Mouse (Mus musculus) heart, embryonic 12.5 days (tissue): ENCODE measurements around the gene Cdkal1. TPM values are rescaled to one million over a fixed set of nuclear protein-coding genes. Genes with fewer than 3 reads are reported as not detected.
A peak's percentile ranks its signal among the peaks of the same experiment; 100 is the strongest.

Experiments used
- ATAC-seq: fragments of 200-750 bp; cut with Nextera tagmentation; 2 replicates; pipeline ENCODE4 v1.8.0; 2017; ENCODE audit warnings: moderate TSS enrichment, moderate library complexity; ENCODE audit not compliant: insufficient number of reproducible peaks, low FRiP score
- H3K27ac ChIP-seq: fragments of 300-500 bp; sonication (generic); 2 replicates; pipeline ENCODE4 v1.5.1; 2016; ENCODE audit warnings: mild to moderate bottlenecking, moderate library complexity; ENCODE audit not compliant: poor library complexity, severe bottlenecking
- H3K27me3 ChIP-seq: fragments of 300-500 bp; sonication (generic); replicated peaks from 2 replicates; pipeline ENCODE4 v1.6.1; 2016; ENCODE audit warnings: mild to moderate bottlenecking, moderate library complexity
- H3K36me3 ChIP-seq: fragments of 300-500 bp; sonication (generic); 2 replicates; pipeline ENCODE4 v1.6.1; 2016; ENCODE audit warnings: mild to moderate bottlenecking, moderate library complexity
- H3K4me1 ChIP-seq: fragments of 300-500 bp; sonication (generic); replicated peaks from 2 replicates; pipeline ENCODE4 v1.6.1; 2016; ENCODE audit warnings: mild to moderate bottlenecking
- H3K4me2 ChIP-seq: fragments of 300-500 bp; sonication (generic); 2 replicates; pipeline ENCODE4 v1.6.1; 2016; ENCODE audit warnings: mild to moderate bottlenecking, moderate library complexity
- H3K4me3 ChIP-seq: fragments of 300-500 bp; sonication (generic); 2 replicates; pipeline ENCODE4 v1.5.1; 2016; ENCODE audit warnings: mild to moderate bottlenecking
- H3K9ac ChIP-seq: fragments of 300-500 bp; sonication (generic); 2 replicates; pipeline ENCODE4 v1.6.1; 2016; ENCODE audit warnings: mild to moderate bottlenecking, moderate library complexity
- H3K9me3 ChIP-seq: fragments of 300-500 bp; sonication (generic); replicated peaks from 2 replicates; pipeline ENCODE4 v1.6.1; 2016; ENCODE audit warnings: mild to moderate bottlenecking, moderate library complexity
- WGBS: fragments of 180-500 bp; shearing (Covaris S2); methylation state at CpG from one replicate; pipeline ENCODE4 v1.1.7; 2016; 5-methylcytosine and 5-hydroxymethylcytosine counted together
- polyA plus RNA-seq: library from polyadenylated mRNA; unstranded; fragments of >200 nt; fragmentation: Nextera tagmentation; extraction: Ambion mirVana; gene quantifications from 2 replicates; pipeline ENCODE4 v1.2.1, GENCODE M21; 2016

Gene Cdkal1
- polyA plus RNA-seq = 25.9 and 31.9 TPM in 2 replicates

GRCm38 (mm10) chr13:29855281-29856031 is at the start of gene Cdkal1:
Gene Cdkal1 (minus strand): TSS chr13:29855674.
- WGBS = under 1% methylated on average over 33 of the region's 33 CpGs
- Histone ChIP-seq H3K4me1 (peaks cover 13% of the 10 kb centered on the region), H3K27me3 (no peaks in the 10 kb centered on the region), H3K36me3 (peaks cover 16% of the 10 kb centered on the region), H3K9me3 (no peaks in the 10 kb centered on the region), H3K4me2 (peak within 1 kb of the TSS; percentile 79), H3K9ac (peak within 1 kb of the TSS; percentile 73), H3K4me3 (peak within 1 kb of the TSS; percentile 67), H3K27ac (peak within 1 kb of the TSS; percentile 86)
- peak; percentile 85 for ATAC-seq

- Histone ChIP-seq H3K27me3 (no peaks in the 10 kb centered on the region), H3K4me2 (no peak overlapping the region), H3K9me3 (peaks cover 12% of the 10 kb centered on the region), H3K4me3 (no peak overlapping the region), H3K36me3 (peaks cover 33% of the 10 kb centered on the region), H3K27ac (no peak overlapping the region), H3K9ac (no peak overlapping the region), H3K4me1 (no peaks in the 10 kb centered on the region)
- 97% methylated on average over 1 of the region's 1 CpGs for WGBS
- no peak for ATAC-seq
Measured at GRCm38 (mm10) chr13:29903341-29903740, 47.9 kb upstream of the Cdkal1 start.

GRCm38 (mm10) chr13:29902676-29903075 is 47.2 kb upstream of the Cdkal1 start:
- ATAC-seq = no peak
- Histone ChIP-seq H3K4me2 (no peak overlapping the region), H3K27ac (no peak overlapping the region), H3K36me3 (peaks cover 27% of the 10 kb centered on the region), H3K9me3 (peaks cover 17% of the 10 kb centered on the region), H3K4me3 (no peak overlapping the region), H3K27me3 (no peaks in the 10 kb centered on the region), H3K9ac (no peak overlapping the region), H3K4me1 (no peaks in the 10 kb centered on the region)
- WGBS = 88% methylated on average over 1 of the region's 1 CpGs

- WGBS = 78% methylated on average over 4 of the region's 4 CpGs
- Histone ChIP-seq H3K27me3 (no peaks in the 10 kb centered on the region), H3K27ac (no peak overlapping the region), H3K9me3 (peaks cover 21% of the 10 kb centered on the region), H3K4me3 (no peak overlapping the region), H3K4me1 (no peaks in the 10 kb centered on the region), H3K4me2 (no peak overlapping the region), H3K36me3 (peaks cover 16% of the 10 kb centered on the region), H3K9ac (no peak overlapping the region)
- ATAC-seq = no peak
Measured at GRCm38 (mm10) chr13:29901641-29902040, 46.2 kb upstream of the Cdkal1 start.

- H3K27me3 ChIP-seq = no peaks in the 10 kb centered on the region
- 79% methylated on average over 3 of the region's 3 CpGs for WGBS
- H3K4me2 ChIP-seq = no peak overlapping the region
- no peaks in the 10 kb centered on the region for H3K36me3 ChIP-seq
- ATAC-seq = no peak
- no peaks in the 10 kb centered on the region for H3K9me3 ChIP-seq
- no peak overlapping the region for H3K27ac ChIP-seq
- H3K9ac ChIP-seq = no peak overlapping the region
- H3K4me1 ChIP-seq = peaks cover 13% of the 10 kb centered on the region
- H3K4me3 ChIP-seq = no peak overlapping the region
Measured at GRCm38 (mm10) chr13:29866780-29867179, 11.3 kb upstream of the Cdkal1 start.

GRCm38 (mm10) chr13:29864331-29864730 is 8.9 kb upstream of the Cdkal1 start:
- Histone ChIP-seq H3K9ac (no peak overlapping the region), H3K27me3 (no peaks in the 10 kb centered on the region), H3K4me1 (no peaks in the 10 kb centered on the region), H3K27ac (no peak overlapping the region), H3K4me2 (no peak overlapping the region), H3K36me3 (no peaks in the 10 kb centered on the region), H3K4me3 (no peak overlapping the region), H3K9me3 (no peaks in the 10 kb centered on the region)
- 74% methylated on average over 6 of the region's 6 CpGs for WGBS
- ATAC-seq = no peak

GRCm38 (mm10) chr13:29860087-29860486 is 4.6 kb upstream of the Cdkal1 start:
- Histone ChIP-seq H3K36me3 (no peaks in the 10 kb centered on the region), H3K4me1 (peaks cover 3% of the 10 kb centered on the region; the same call in 1 of the 2 replicates), H3K27me3 (no peaks in the 10 kb centered on the region), H3K4me3 (no peak overlapping the region), H3K27ac (no peak overlapping the region), H3K9ac (no peak overlapping the region), H3K9me3 (no peaks in the 10 kb centered on the region), H3K4me2 (no peak overlapping the region)
- WGBS = 37% methylated on average over 2 of the region's 2 CpGs
- no peak for ATAC-seq

- H3K4me2 ChIP-seq = peak overlapping the region; percentile 42
- peaks cover 13% of the 10 kb centered on the region for H3K4me1 ChIP-seq
- 16% methylated on average over 4 of the region's 4 CpGs for WGBS
- no peaks in the 10 kb centered on the region for H3K27me3 ChIP-seq
- H3K36me3 ChIP-seq = peaks cover 2% of the 10 kb centered on the region; the same call in 1 of the 2 replicates
- no peak overlapping the region for H3K9ac ChIP-seq
- peak; percentile 55; the same call in 1 of the 2 replicates for ATAC-seq
- no peak overlapping the region for H3K4me3 ChIP-seq
- H3K9me3 ChIP-seq = no peaks in the 10 kb centered on the region
- H3K27ac ChIP-seq = no peak overlapping the region
Measured at GRCm38 (mm10) chr13:29857436-29857835, 2.0 kb upstream of the Cdkal1 start.

- H3K9ac ChIP-seq = peak overlapping the region; percentile 73
- H3K4me2 ChIP-seq = peak overlapping the region; percentile 79
- no peaks in the 10 kb centered on the region for H3K9me3 ChIP-seq
- 2% methylated on average over 5 of the region's 5 CpGs for WGBS
- peak overlapping the region; percentile 86 for H3K27ac ChIP-seq
- ATAC-seq = no peak
- H3K4me1 ChIP-seq = peaks cover 13% of the 10 kb centered on the region
- H3K36me3 ChIP-seq = peaks cover 20% of the 10 kb centered on the region
- H3K4me3 ChIP-seq = peak overlapping the region; percentile 67
- H3K27me3 ChIP-seq = no peaks in the 10 kb centered on the region
Measured at GRCm38 (mm10) chr13:29854876-29855275, 598 bp downstream of the Cdkal1 start.

GRCm38 (mm10) chr13:29838409-29839047 is 16.9 kb downstream of the Cdkal1 start:
- Histone ChIP-seq H3K4me2 (no peak overlapping the region), H3K27me3 (no peaks in the 10 kb centered on the region), H3K9ac (no peak overlapping the region), H3K9me3 (no peaks in the 10 kb centered on the region), H3K4me1 (peaks cover 13% of the 10 kb centered on the region), H3K4me3 (no peak overlapping the region), H3K27ac (no peak overlapping the region), H3K36me3 (peaks cover 17% of the 10 kb centered on the region)
- no peak for ATAC-seq
- WGBS = 56% methylated on average over 5 of the region's 5 CpGs

- Histone ChIP-seq H3K4me2 (no peak overlapping the region), H3K36me3 (peaks cover 3% of the 10 kb centered on the region; the same call in 1 of the 2 replicates), H3K9me3 (no peaks in the 10 kb centered on the region), H3K27me3 (no peaks in the 10 kb centered on the region), H3K4me1 (peaks cover 12% of the 10 kb centered on the region), H3K27ac (no peak overlapping the region), H3K9ac (no peak overlapping the region), H3K4me3 (no peak overlapping the region)
- no peak for ATAC-seq
- WGBS = 38% methylated on average over 4 of the region's 4 CpGs
Measured at GRCm38 (mm10) chr13:29835170-29835569, 20.3 kb downstream of the Cdkal1 start.
